Mouse (Mus musculus): ENCODE results near the gene Rcor2.

DNA sequence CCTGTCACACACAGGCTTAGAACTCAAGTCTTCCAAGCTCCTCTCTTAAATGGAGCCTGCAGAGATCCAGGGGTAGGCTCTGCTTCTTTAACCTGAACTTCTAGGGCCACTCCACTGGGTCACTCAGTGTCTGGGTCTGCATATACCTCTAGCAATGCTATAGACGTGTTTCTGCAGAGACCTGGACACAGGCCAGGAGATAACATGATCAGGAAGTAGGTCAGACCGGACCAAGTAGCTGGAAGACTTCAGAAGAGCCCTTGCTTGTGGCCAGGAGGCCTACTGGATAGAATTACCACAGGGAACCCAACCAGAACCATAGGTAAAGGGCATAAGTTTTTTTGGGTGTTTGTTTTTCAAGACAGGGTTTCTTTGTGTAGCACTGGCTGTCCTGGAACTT is 22.6 kb downstream of the Rcor2 start:
- TF ChIP-seq GATA1 (IDR thresholded peaks at IDR 0.05; ENCODE audit: low read length) (no peak), TAL1 (IDR thresholded peaks at IDR 0.05; ENCODE audit: low read length) (no peak)

All from erythroblast, embryonic 14.5 days (primary cell).